Mouse (Mus musculus) cerebellum, postnatal 14 days (tissue): ENCODE measurements around the gene Rhox2a.
"Not testable (repeated sequence)": the region's sequence is repeated elsewhere in the genome, so short reads cannot be mapped to it uniquely, and the experiment has no call there.

ENCODE experiments used
- DNase-seq, 2 experiments: peaks; one replicate each; pipeline ENCODE4 v3.0.0; 2021; ENCODE audit warnings: mixed read lengths in 2 of 2

Rhox2a gene

DNA sequence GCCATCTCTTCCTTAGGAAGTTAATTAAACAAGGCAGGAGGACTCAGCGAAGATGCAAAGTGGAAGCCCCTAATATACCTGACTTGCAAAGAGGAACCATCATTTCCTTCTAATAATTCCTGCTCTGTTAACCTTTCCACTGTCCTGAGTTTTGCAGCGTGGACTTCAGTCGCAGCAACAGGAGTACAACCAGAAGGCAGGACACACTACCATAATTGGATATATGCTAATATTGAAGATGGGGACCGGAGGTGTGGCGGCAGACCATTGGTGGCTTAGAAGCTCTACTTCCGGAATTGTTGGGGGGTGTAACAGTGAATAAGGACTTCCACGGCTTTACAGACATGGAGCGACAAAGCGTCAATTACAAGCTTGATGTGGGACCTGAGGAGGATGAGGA is at the start of gene Rhox2a:
TSS of gene Rhox2a (plus strand) at position 301 of the 400 bp plus-strand sequence.
- DNase-seq, result not testable (repeated sequence)

DNA sequence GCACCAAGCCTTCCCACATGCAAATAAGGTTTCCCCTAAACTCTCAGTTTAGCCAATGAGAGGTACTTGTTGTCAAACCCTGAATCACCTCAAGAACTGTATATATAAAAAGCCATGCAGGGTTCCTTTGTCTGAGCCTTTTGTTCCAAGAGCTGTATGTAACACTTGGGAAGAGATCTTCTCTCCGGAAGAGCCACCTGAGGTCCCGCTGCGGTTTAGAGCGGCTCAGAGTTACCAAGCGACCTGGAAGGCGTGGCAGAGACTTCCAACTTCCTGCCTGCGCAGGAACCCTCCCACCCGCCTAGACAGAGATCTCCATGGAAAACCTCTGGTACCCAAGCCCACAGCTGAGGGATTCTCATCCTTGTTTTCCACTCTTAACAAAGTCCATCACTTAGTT is 46.1 kb upstream of the Rhox2a start:
- DNase-seq, result no peak

DNA sequence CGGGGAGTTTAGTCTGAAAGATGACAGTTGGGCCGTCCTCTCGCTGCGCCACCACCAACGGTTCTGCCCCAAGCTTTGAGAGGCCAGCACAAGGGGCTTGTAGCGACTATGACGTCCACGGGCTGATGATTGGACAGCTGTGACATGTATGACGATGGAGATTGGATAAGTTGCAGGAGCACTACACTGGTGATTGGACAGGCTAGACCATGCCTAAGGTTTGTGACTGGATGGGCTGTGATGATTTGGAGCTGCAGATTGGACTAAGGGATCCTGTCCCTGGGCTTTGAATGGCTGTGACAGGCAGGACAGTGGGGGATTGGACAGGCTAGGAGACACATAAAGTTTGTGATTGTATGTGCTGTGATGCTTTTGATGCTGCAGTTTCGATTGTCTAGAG is 33.8 kb upstream of the Rhox2a start, which contains the start of gene Gm9:
TSS of gene Gm9 (minus strand) at position 101 of the 400 bp plus-strand sequence.
- no peak for DNase-seq

DNA sequence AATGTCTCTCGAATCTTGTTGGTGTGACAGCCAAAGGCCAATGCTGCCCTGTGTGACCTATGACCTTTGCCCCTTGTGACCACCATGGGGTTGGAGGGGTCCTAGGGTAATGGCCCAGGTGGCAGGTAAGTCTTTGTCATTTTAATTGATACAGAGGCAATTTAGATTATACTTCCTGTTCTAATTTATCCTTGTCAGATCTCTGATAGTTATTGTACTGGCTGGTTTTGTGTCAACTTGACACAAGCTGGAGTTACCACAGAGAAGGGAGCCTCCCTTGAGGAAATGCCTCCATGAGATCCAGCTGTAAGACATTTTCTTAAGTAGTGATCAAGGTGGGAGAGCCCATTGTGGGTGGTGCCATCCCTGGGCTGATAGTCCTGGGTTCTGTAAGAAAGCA is 22.6 kb upstream of the Rhox2a start, which contains the start of gene Rhox1:
TSS of gene Rhox1 (minus strand) at position 101 of the 400 bp plus-strand sequence.
- DNase-seq, result not testable (repeated sequence)

DNA sequence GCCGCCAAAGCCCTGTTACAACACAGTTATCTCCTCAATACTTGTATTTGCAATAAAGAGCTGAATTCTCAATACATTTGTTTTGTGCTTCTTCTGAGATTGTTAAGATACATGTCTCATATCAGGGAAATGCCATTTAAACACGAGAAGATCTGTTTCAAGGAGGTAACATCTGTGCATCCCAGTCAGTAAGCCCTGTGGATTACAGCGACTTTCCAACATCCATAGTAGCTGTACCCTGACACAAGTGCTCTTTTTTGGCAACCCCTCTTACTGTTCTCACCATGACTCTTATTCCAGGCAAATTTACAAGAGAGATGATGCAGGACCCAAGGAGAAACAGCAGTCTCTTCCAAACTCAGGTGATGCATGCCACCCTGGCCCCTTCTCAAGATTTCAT is 4.8 kb downstream of the Rhox2a start, which contains the start of gene Rhox3a:
TSS of gene Rhox3a (plus strand) at position 301 of the 400 bp plus-strand sequence.
- not testable (repeated sequence) for DNase-seq

DNA sequence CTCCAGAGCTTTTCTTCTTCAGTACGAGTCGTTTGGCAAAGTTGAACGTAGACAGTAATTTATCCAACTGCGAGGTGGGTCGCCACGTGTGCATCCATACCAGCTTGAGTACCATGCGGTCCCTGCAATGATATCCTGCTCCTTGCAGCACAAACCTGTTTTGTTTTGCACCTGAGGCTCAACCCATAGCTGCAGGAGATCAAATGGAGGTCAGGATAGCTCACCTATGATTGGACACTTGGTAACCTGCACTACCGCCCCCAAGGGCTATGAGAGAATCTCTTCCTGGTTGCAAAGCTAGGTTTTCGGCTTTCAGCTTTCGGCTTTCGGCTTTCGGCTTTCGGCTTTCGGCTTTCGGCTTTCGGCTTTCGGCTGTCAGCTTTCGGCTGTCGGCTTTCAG is 20.3 kb downstream of the Rhox2a start, which contains the start of gene Rhox4a:
TSS of gene Rhox4a (plus strand) at position 301 of the 400 bp plus-strand sequence.
- DNase-seq, result not testable (repeated sequence)
